Mouse (Mus musculus) heart, postnatal 14 days (tissue): ENCODE measurements around the gene Dhx40. TPM values are rescaled to one million over a fixed set of nuclear protein-coding genes. Genes with fewer than 3 reads are reported as not detected.

Experiments used
- DNase-seq, 2 experiments: peaks; one replicate each; pipeline ENCODE4 v3.0.0; 2021 to 2022
- intact Hi-C: fragments of 180-260 bp; cut with DNase I; formaldehyde crosslinking; loops from one replicate; pipeline ENCODE4 v1.15.1; 2025
- long read RNA-seq, 2 experiments: library from polyadenylated mRNA; stranded (forward); transcript quantifications; one replicate each; pipeline ENCODE4 v2.0.0; 2021
- total RNA-seq, 2 experiments: library from RNA; stranded (reverse); gene quantifications; 2 replicates each; pipeline ENCODE4 v1.2.3; 2021

The Dhx40 gene
- total RNA-seq: 10 to 100 TPM; 15.1 to 18.0 TPM
- long read RNA-seq, experiment 1, transcript Dhx40-201 (18 exons, 3,813 nt): major isoform, 9 of 10 reads
- long read RNA-seq, experiment 1, partial matches to known transcripts: 1 of 10 reads
- long read RNA-seq, experiment 1, other reads (novel, unspliced or antisense): 0 of 10 reads
- long read RNA-seq, experiment 2, partial matches to known transcripts: 1 of 8 reads
- long read RNA-seq, experiment 2, other reads (novel, unspliced or antisense): 3 of 8 reads

DNA sequence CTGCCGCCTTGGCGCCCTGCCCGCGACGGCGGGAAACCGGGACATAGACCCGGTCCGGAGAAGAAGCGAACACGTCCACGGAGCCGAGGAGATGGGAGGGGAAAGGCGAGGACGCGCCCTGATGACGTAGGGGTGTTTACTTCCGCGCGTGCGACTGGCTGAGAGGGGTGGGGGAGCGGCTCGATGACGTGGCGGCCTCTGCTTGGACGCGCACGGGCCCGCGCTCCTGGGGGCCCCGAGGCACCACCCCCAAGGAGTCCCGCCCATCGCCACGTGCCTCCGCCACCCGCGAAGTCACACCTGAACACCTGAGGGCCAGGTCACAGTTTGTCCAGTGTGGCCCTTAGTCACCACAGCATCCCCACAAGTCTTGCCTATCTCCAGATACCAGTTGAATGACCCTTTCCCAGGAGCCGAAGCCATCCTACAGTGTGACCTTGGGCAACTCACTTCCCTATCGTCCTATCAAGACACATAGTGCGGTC is at the start of gene Dhx40:
Gene Dhx40, minus strand, starts transcription at position 242 of the 485 bp plus-strand sequence.
- peak; percentile 89 to 93 for DNase-seq
- intact Hi-C loops: loop anchor here (5.0 kb wide), 2 partner anchors 50 to 100 kb away; partner anchors contain the start of gene Cltc

DNA sequence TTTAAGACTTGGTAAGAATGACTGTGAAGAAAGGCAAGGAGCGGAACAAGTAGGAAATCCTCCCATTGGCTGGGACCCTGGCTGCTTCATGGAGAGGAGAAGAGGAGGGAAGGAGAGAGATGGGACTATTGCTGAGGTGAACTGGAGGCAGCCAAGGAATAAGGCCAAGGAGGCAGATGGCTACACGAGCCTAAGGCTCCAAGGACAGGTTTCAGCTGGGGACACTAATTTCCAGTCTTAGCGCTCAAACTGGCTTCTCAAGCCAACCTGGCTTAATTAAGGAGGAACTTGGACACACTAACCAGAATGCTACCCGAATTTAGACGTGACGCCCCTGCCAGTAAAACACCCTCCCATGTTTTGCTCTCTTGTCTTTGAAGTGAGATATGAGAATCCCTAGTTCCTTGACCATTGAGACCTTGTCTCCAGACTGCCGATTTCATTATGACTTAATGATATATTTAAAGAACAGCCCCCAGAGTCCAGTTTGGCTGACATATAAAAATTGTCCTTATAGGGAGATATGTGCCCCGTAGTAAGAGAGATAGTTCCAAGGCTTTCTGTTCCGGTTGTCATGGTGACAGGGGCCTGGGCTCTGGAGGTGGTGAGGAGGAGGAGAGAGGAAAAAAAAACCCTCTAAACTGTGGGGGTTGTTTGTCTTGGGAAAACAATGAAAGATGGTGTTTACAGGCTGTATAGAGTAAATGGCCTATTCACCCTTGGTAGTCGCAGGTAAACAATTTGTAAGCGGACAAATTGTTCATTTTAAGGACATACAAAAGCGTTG is 48.3 kb upstream of the Dhx40 start:
- intact Hi-C loops: no loop called here
- no peak for DNase-seq

DNA sequence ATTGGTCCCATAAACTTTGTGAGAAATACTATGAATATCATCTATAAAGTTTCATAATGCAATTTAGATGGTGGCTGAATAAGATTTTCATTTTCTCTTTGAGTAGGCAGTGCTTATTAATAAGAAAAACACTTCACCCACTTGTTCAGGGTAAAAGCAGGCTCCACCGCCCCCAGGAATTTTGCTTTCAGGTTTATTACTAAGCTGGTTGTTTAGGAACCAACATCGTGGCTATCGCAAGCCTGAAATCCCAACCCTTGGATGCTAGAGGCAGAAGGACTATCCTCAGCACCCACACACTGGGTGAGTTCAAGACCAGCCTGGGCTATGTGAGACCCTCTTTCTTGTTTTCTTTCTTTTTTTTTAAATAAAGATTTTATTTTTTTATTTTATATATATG is 45.5 kb upstream of the Dhx40 start:
- intact Hi-C loops: loop anchor here (1.0 kb wide), 1 partner anchor 13 kb away; no protein-coding TSS in a partner anchor
- no peak for DNase-seq

DNA sequence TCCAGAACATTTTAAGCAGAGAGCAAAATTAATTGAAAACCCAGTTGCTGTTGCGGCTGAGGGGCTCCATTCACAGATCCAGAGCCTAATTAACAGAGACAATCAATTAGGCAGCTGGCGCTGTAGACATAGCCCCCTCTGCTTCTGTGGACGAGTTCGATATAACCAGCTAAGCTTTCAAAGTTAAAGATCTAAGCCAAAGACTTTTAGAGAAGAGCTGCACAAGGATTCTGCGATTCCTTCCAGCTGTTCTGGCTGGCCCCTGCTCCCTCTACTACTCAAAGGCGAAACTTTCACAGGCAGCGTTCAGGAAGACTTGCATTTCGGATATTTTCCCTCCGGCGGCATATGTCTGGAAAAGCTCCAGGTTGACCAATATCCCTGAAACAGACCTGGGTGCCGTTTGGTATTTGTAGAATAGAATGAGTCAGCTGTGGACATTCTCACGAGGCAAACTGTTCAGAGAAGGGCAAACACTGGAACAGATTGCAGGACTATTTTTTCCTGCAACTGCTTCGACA is 45.0 kb upstream of the Dhx40 start:
- intact Hi-C loops: loop anchor here (1.0 kb wide), 1 partner anchor 12 kb away; no protein-coding TSS in a partner anchor
- no peak for DNase-seq

GRCm38 (mm10) chr11:86851714-86852533 is 44.4 kb upstream of the Dhx40 start:
- intact Hi-C loops: no loop called here
- no peak for DNase-seq

DNA sequence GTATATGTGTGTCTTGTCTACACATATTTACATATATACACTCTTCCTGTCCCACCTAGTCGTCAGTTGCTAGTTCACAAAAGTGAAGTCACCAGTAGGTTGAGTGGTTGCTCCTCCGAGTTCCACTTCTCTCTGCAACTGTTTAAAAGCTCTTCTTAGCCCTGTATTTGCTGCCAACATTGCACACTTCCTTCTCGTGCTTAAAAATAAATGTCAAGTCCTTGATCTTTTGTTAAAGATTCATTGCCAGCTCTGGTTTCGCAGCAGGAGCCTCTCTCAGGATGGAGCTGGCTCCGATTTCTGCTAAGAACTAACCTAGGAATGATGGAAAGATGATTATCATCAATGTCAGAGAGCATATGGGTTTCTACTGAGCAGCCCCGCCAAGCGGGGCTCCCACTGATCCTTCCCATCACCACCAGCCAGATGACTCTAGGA is 43.7 kb upstream of the Dhx40 start:
- intact Hi-C loops: no loop called here

GRCm38 (mm10) chr11:86843831-86844230 is 36.3 kb upstream of the Dhx40 start:
- DNase-seq: no peak
- intact Hi-C loops: no loop called here

More for the DNA sequence above, 43.7 kb upstream of the Dhx40 start:
- DNase-seq: no peak

DNA sequence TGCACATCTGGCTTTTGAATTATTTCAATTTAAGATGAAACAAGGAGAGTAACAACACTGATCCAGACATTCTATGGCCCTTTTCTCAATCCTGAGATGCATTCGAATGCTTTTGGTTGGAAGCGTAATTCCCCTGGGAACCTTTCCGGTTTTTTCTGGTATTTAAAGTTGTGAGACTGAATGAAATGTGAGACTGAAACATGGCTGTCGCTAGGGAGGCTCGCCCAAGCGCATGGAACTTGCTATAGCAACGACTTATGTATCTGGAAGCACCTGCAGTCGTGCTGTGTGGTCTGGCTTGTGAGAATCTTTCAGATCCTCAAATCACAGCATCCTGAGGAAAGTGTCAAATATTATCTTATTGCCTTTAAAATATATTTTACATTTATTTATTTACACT is 33.7 kb upstream of the Dhx40 start:
- intact Hi-C loops: no loop called here
- no peak for DNase-seq

DNA sequence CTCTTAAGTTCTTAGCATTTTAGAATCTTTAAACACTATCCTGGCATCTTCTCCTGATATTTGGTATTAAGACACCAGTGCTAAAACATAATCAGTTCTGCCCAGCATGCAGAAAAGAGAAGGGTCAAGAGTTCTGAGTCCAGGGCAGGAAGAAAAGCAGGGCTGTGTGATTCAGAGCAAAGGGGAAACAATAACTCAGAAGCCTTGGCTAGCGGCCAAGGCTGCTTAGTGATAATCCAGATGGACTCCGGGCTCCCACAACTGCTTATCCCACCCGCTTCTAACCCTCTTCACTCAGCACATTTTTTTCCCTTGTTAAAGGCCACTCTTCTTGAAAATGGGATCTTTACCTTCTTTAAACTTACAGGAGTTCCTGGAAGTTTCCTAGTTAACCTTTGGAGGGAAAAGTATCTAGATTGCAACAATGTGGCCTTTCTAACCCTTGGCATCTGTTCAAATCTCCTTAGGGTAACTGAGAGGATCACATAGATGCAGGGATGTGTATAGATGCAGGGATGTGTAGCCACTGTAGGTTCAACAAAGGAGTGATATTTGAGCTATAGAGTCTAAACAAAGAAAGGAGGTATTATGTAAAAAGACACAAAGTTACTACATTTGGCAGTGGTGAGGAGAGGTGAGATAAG is 33.1 kb upstream of the Dhx40 start:
- DNase-seq: peak; percentile 72 to 76
- intact Hi-C loops: loop anchor here (1.0 kb wide), 1 partner anchor 13 kb away; no protein-coding TSS in a partner anchor

- intact Hi-C loops: loop anchor here (1.0 to 5.0 kb wide), 2 partner anchors 13 to 53 kb away; no protein-coding TSS in a partner anchor
- DNase-seq: no peak
These were observed 32.3 kb upstream of the Dhx40 start for GRCm38 (mm10) chr11:86839716-86840447.

GRCm38 (mm10) chr11:86838792-86839191 is 31.2 kb upstream of the Dhx40 start:
- no peak for DNase-seq
- intact Hi-C loops: loop anchor here (5.0 kb wide), 1 partner anchor 51 kb away; no protein-coding TSS in a partner anchor

- peak; percentile 80 to 86 for DNase-seq
- intact Hi-C loops: loop anchor here (5.0 kb wide), 1 partner anchor 49 kb away; no protein-coding TSS in a partner anchor
These were observed 28.8 kb upstream of the Dhx40 start for GRCm38 (mm10) chr11:86836366-86836765.

DNA sequence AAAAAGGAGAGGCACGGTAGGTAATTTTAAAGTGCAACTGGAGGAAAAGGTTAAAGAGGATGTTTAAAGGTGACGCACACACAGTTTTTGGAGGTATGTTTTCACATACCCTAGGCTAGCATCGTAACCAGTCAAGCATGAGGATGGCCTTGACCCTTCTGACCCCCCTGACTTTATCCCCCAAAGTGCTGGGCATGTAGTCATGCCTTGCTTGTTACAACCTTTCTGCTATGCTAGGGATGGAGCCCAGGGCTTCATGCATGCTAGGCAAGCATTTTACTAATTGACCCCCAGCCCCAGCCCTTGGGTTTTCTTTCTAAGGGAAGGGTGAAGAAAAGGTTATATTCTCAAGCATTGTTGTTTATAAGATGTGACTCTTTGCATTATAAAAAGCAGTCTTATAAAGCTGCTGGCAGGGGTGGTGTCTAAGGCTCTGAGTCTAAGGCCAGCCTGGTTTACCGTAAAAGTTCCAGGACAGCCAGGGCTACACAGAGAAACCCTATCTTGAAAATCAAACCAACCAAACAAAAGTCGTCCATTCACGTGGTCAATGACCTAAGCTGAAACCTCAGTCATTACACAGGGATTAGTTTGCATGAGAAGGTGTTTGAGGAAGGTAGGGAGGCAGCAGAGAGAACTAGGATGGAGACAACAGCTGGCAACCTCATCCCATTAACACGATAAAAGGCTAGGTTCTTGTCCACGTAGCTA is 27.2 kb upstream of the Dhx40 start:
- intact Hi-C loops: loop anchor here (5.0 kb wide), 1 partner anchor 47 kb away; no protein-coding TSS in a partner anchor
- DNase-seq: no peak

- intact Hi-C loops: no loop called here
- DNase-seq: no peak
These were observed 26.5 kb upstream of the Dhx40 start for GRCm38 (mm10) chr11:86834050-86834449.

DNA sequence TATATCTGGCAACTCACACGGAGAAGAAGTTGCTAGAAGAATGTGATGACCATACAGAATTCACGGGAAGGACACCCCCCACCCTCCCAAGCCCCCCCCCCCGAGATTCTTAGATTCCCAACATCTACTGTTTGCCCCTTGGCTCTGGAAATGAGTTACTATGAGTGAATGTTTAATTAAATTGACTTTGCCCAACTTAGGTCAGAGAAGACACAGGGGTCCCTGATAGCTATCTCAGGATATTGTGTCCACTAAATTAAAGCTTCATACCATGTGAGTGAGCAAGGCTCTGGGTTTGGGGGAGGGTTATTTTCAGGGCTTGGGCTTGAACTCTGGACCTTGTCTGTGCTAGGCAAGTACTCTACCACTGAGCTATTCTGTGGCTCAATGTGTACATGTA is 25.6 kb upstream of the Dhx40 start:
- no peak for DNase-seq
- intact Hi-C loops: no loop called here

- intact Hi-C loops: no loop called here
- no peak for DNase-seq
These were observed 20.9 kb upstream of the Dhx40 start for GRCm38 (mm10) chr11:86828396-86828795.

GRCm38 (mm10) chr11:86827476-86828245 is 20.1 kb upstream of the Dhx40 start:
- DNase-seq: no peak
- intact Hi-C loops: no loop called here
